Mouse (Mus musculus) heart, postnatal 36 days (tissue): ENCODE data around the gene Gstm5. TPM values are rescaled to one million over a fixed set of nuclear protein-coding genes. Genes with fewer than 3 reads are reported as not detected.
"Not testable (repeated sequence)": the region's sequence is repeated elsewhere in the genome, so short reads cannot be mapped to it uniquely, and the experiment has no call there.

Source experiments
- DNase-seq, 2 experiments: peaks; one replicate each; pipeline ENCODE4 v3.0.0; 2021 to 2022
- intact Hi-C: fragments of 180-260 bp; cut with DNase I; formaldehyde crosslinking; loops from one replicate; pipeline ENCODE4 v1.15.1; 2025
- total RNA-seq, 2 experiments: library from RNA; stranded (reverse); gene quantifications; 2 replicates each; pipeline ENCODE4 v1.2.3; 2021

Gstm5 gene
- total RNA-seq, result 10 to 100 TPM; 50.5 to 51.2 TPM

- intact Hi-C loops, result no loop called here
Measured at GRCm38 (mm10) chr3:107895720-107896569, at the start of gene Gstm5. TSS of gene Gstm5 (plus strand) at chr3:107895821.

GRCm38 (mm10) chr3:107846175-107846574 is 49.4 kb upstream of the Gstm5 start:
- intact Hi-C loops, result no loop called here
- no peak for DNase-seq

More at GRCm38 (mm10) chr3:107895720-107896569, at the start of gene Gstm5:
- DNase-seq, result peak; percentile 80 to 82

DNA sequence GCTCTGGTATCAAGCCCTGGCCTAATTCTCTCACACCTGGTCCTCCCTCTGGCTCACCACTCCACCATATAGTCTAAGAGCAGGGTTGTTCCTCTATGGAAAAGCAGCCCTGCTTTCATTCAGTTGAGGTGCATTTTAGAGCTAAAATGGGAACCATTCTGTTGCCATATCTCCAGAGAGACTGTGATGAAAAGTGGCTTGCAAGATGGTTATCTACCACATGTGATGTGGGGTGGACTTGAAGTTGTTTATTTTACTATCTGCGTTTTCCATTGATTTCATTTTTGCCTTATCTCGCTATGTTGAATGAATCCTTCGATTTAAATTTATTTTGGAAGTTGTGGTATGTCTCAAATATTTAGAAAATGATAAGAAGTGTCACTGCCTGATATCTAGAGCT is 48.8 kb upstream of the Gstm5 start:
- no peak for DNase-seq
- intact Hi-C loops, result no loop called here

- DNase-seq, result no peak
- intact Hi-C loops, result no loop called here
Measured at GRCm38 (mm10) chr3:107848126-107848525, 47.5 kb upstream of the Gstm5 start.

DNA sequence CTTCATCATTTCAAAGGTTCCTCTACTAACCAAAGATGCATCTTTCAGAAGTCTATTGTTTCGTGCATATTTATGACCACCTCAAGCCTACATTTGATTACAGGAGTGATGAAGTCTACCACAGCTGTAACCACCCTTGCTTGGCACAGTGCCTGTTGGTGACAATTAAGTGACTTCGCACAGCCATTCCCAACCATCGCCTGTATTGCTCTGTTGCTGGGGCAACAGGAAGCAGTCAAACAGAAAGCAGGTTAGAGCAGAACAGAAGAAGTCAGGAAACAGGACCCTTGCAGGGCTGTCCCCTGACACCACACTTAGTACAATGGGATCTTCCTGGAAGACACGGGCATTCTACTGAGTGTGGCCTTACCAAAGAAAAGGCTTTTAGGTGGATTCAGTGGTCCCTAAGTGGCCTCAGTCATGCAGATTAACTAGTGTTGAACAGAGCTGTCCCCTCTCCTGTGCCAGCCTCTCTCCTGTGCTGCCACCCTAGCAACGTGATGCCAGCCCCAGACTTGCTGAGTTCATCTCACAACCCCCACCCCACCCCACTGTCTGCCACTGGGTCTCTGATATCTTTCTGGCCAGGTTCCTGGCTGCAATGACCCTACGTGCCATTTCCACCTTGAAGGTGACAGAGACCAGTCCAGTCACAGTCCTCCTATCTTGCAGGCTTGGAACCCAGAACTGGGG is 46.5 kb upstream of the Gstm5 start:
- DNase-seq, result no peak
- intact Hi-C loops, result no loop called here

GRCm38 (mm10) chr3:107849693-107850031 is 46.0 kb upstream of the Gstm5 start:
- intact Hi-C loops, result no loop called here
- no peak for DNase-seq

GRCm38 (mm10) chr3:107850418-107851031 is 45.1 kb upstream of the Gstm5 start:
- intact Hi-C loops, result no loop called here
- DNase-seq, result peak; percentile 69 to 71

- intact Hi-C loops, result no loop called here
- DNase-seq, result no peak
Measured at GRCm38 (mm10) chr3:107852786-107853185, 42.8 kb upstream of the Gstm5 start.

- intact Hi-C loops, result no loop called here
- DNase-seq, result no peak
Measured at GRCm38 (mm10) chr3:107853232-107854181, 42.1 kb upstream of the Gstm5 start.

- DNase-seq, result no peak
- intact Hi-C loops, result no loop called here
Measured at GRCm38 (mm10) chr3:107855368-107855767, 40.3 kb upstream of the Gstm5 start.

DNA sequence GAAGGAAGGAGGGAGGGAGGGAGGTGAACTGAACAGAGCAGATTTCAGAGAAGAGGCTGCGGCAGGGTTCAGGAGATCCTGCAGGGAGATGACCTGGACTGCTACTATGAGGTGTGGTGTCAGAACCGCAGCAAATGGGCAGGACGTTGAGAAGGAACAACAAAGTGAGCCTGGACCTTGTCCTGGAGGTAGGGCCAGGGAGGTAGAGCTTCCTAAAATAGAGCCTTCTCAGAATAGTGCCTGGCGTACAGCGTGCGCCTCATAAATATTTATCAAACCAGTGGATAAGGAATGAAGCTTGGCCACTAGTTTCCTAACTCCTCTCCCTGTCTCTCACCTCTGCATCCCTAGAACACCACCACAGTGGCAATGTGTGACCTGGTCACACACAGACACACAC is 38.0 kb upstream of the Gstm5 start:
- intact Hi-C loops, result no loop called here
- DNase-seq, result no peak

GRCm38 (mm10) chr3:107861483-107861882 is 34.1 kb upstream of the Gstm5 start:
- intact Hi-C loops, result loop anchor here (5.0 kb wide), 3 partner anchors 39 to 304 kb away; partner anchors contain the start of gene Ubl4b

DNA sequence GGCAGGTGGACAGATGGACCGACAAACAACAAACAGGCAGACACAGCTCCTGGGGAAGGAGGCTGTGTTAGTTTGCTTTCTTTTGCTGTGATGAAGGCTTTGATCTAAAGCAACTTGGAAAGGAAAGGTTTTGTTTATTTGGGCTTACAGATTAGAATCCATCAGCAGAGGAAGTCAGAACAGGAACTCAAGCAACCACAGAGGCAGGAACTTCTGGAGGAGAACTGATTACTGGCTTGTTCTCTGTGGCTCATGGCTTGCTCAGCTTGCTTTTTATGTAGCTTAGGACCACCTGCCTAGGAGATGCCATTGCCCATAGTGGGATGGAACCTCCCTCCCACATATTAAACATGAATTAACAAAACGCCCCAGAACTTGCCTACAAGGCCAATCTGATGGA is 33.1 kb upstream of the Gstm5 start:
- intact Hi-C loops, result loop anchor here (5.0 kb wide), 3 partner anchors 40 to 305 kb away; partner anchors contain the start of gene Ubl4b
- DNase-seq, result no peak

More at GRCm38 (mm10) chr3:107861483-107861882, 34.1 kb upstream of the Gstm5 start:
- not testable (repeated sequence) for DNase-seq

- DNase-seq, result no peak
- intact Hi-C loops, result loop anchor here (5.0 kb wide), 3 partner anchors 41 to 306 kb away; partner anchors contain the start of gene Ubl4b
Measured at GRCm38 (mm10) chr3:107863471-107863870, 32.1 kb upstream of the Gstm5 start.

DNA sequence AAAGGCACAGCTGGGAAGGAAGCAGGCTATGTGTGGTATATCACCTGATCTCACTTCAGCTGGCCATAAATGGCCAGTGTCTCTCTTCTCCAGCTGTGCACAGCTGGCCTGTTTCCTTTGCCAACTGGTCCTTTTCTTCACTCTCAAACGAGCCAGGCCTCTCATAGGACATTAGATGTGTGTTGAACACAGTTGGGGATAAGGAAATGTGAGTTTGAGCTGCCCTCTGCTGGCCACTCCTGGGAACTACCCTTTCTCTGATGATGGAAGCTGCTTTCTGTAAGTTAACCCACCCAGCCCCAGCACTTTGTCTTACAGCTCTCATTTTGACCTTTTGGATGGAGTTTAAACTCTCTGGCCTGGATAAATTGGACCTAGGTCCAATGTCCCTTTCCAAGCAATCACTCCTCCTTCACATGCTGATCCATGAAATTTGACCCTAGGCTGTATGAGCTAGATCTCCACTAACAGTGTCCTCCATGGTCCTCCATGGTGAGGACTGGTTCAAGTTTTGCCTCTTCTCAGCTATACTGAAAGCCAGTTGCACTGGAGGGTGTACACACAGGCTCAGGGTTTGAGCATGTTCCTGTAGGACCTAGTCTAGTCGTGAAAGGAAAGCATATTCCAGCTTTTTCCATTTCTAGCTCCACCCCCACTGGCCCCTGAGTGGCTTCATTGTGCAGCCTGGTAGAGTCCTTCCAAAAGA is 31.6 kb upstream of the Gstm5 start:
- intact Hi-C loops, result loop anchor here (1.0 to 5.0 kb wide), 5 partner anchors 42 to 307 kb away; partner anchors contain the start of gene Ubl4b
- DNase-seq, result peak; percentile 89 to 91

- DNase-seq, result no peak
- intact Hi-C loops, result loop anchor here (2.0 to 5.0 kb wide), 2 partner anchors 258 to 281 kb away; partner anchors contain the start of gene Gnai3
Measured at GRCm38 (mm10) chr3:107865364-107866091, 30.1 kb upstream of the Gstm5 start.

DNA sequence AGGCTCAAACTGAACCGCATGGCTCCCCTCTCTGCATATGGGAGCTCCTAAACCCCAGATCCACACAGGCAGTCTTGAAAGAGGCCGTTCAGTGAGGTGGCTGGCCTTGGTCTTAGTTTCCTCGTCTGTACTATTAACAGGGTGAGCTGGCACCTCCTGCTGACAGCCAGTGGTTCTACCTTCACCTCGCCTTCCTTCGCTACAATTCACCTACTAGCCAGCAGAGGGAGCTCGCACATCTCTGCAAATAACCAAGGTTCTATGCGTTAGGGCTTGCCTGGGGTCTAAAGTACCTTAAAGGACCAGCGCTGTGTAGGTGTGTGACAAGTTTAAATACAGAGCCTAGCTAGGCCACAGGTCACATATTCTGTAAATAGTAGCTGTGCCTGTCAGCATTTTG is 28.5 kb upstream of the Gstm5 start:
- DNase-seq, result peak; percentile 84 to 88
- intact Hi-C loops, result loop anchor here (1.0 to 5.0 kb wide), 5 partner anchors 51 to 280 kb away; partner anchors contain the start of gene Gnai3

DNA sequence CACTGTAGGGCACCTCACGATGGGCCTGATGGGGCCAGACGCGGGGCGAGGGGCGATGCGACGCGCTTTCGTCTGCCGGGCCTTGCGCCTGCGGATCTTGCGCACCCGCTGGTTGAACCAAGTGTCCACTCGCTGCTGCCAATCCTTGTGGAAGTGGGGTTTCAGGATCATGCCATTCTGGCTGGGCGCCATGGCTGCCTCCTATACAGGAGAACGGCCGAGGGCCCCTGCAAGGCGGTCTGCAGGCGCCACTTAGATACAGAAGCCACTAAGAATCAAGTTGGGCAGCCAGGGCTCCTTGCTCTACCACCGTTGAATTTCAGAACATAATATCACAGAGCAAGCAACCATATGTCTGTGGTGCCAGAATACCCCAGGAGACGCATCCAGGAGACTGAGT is 27.2 kb upstream of the Gstm5 start:
- DNase-seq, result no peak
- intact Hi-C loops, result loop anchor here (5.0 kb wide), 1 partner anchor 261 kb away; no protein-coding TSS in a partner anchor
